Mouse (Mus musculus) testis, adult 2 months (tissue): ENCODE data around the gene Gm43191.

Source experiments
- CTCF ChIP-seq: fragments of 200-500 bp; IDR thresholded peaks from 2 replicates; pipeline ENCODE4 v1.5.1; 2012; ENCODE audit warnings: low read depth, mild to moderate bottlenecking, inconsistent platforms, low read length, moderate library complexity; ENCODE audit not compliant: control insufficient read depth, insufficient read depth, insufficient replicate concordance
- POLR2A ChIP-seq: fragments of 200-500 bp; IDR thresholded peaks from 2 replicates; pipeline ENCODE4 v1.6.1; 2012; ENCODE audit warnings: low read depth, mild to moderate bottlenecking, inconsistent platforms, low read length, moderate library complexity; ENCODE audit not compliant: control insufficient read depth

- TF ChIP-seq POLR2A (no peak), CTCF (no peak)
Measured at GRCm38 (mm10) chr3:116698786-116699185, 17.7 kb upstream of the Gm43191 start.
